In genomic region chr6:29524034-29524489, GRCm38 (mm10) we compare ENCODE assay signal across 10 mouse cellular contexts. TPM values are rescaled to one million over a fixed set of nuclear protein-coding genes. Genes with fewer than 3 reads are reported as not detected.
DNase-seq lines count a peak whose midpoint lies in the region; ATAC-seq and TF ChIP-seq lines count a peak whose summit lies in the region.
"Had no signal": no experiment of that assay in that cellular context is flagged by ENCODE, and none has a peak within 500 bp of the region (broad histone marks: within the 10 kb centered on the region; RNA-seq: fewer than 3 reads in every experiment).

No protein-coding gene starts in this region.

- H3K36me3 ChIP-seq in lung, embryonic 16.5 days (ENCODE audit: control insufficient read depth, insufficient read depth, low read length) = no peaks in the 10 kb centered on the region
- H3K36me3 ChIP-seq in intestine, embryonic 15.5 days = no peaks in the 10 kb centered on the region
- H3K36me3 ChIP-seq in stomach, embryonic 14.5 days (ENCODE audit: control insufficient read depth, insufficient read depth, low read length) = no peaks in the 10 kb centered on the region
- H3K36me3 ChIP-seq in forebrain, embryonic 10.5 days (replicated peaks) = no peaks in the 10 kb centered on the region

- no peak overlapping the region for H3K4me2 ChIP-seq in lung, embryonic 16.5 days (ENCODE audit: low read depth, low read length)
- H3K4me2 ChIP-seq in intestine, embryonic 15.5 days (replicated peaks) = no peak overlapping the region
- H3K4me2 ChIP-seq in stomach, embryonic 14.5 days (replicated peaks; ENCODE audit: low read depth, low read length) = no peak overlapping the region

- no peaks in the 10 kb centered on the region for H3K9me3 ChIP-seq in lung, embryonic 16.5 days (ENCODE audit: control insufficient read depth, low read length)
- no peaks in the 10 kb centered on the region for H3K9me3 ChIP-seq in intestine, embryonic 15.5 days
- H3K9me3 ChIP-seq in stomach, embryonic 14.5 days (ENCODE audit: control insufficient read depth, low read depth, low read length) = no peaks in the 10 kb centered on the region
- peaks cover 3% of the 10 kb centered on the region; the same call in 1 of the 2 replicates for H3K9me3 ChIP-seq in forebrain, embryonic 10.5 days

- no peak for TF ChIP-seq POLR2A in cortical plate, adult 2 months (IDR thresholded peaks at IDR 0.05; ENCODE audit: extremely low read depth, insufficient read depth, low read length)

- TF ChIP-seq CTCF in cortical plate, adult 2 months (IDR thresholded peaks at IDR 0.05; ENCODE audit: extremely low read depth, insufficient read depth, low read length) = no peak

- H3K9ac ChIP-seq in lung, embryonic 16.5 days (ENCODE audit: low read length) = no peak overlapping the region
- no peak overlapping the region for H3K9ac ChIP-seq in intestine, embryonic 15.5 days
- H3K9ac ChIP-seq in stomach, embryonic 14.5 days (replicated peaks; ENCODE audit: low read depth, low read length) = no peak overlapping the region

- peaks cover 13% of the 10 kb centered on the region for H3K4me1 ChIP-seq in lung, embryonic 16.5 days (replicated peaks; ENCODE audit: control insufficient read depth, insufficient read depth, low read length)
- H3K4me1 ChIP-seq in cortical plate, adult 2 months (ENCODE audit: control insufficient read depth, insufficient read depth, low read length) = no peaks in the 10 kb centered on the region
- H3K4me1 ChIP-seq in intestine, embryonic 15.5 days (replicated peaks) = peaks cover 39% of the 10 kb centered on the region
- H3K4me1 ChIP-seq in stomach, embryonic 14.5 days (ENCODE audit: control insufficient read depth, insufficient read depth, low read length) = peaks cover 30% of the 10 kb centered on the region
- peaks cover 24% of the 10 kb centered on the region for H3K4me1 ChIP-seq in forebrain, embryonic 10.5 days

- peak; percentile 39; the same call in 1 of the 2 replicates for ATAC-seq in lung, embryonic 16.5 days (ENCODE audit: low read depth)
- 0 out of 2 replicates have a peak, but pooled peaks have one; percentile 31 for ATAC-seq in intestine, embryonic 15.5 days
- ATAC-seq in stomach, embryonic 14.5 days (ENCODE audit: insufficient number of reproducible peaks, insufficient read depth, low FRiP score, low read depth) = no peak

- WGBS in lung, embryonic 16.5 days = 24% methylated on average over 6 of the region's 6 CpGs
- WGBS in intestine, embryonic 15.5 days = 34% methylated on average over 6 of the region's 6 CpGs
- WGBS in stomach, embryonic 14.5 days = 31% methylated on average over 6 of the region's 6 CpGs
- 76% methylated on average over 6 of the region's 6 CpGs for WGBS in forebrain, embryonic 10.5 days

- DNase-seq in lung, postnatal 14 days = no peak
- no peak for DNase-seq in cerebellum, postnatal 36 days
- no peak for DNase-seq in forebrain, embryonic 10.5 days (ENCODE audit: extremely low spot score, low spot score)
- DNase-seq: midbrain, embryonic 14.5 days; thymus, adult 18-20 months had no signal

- H3K4me3 ChIP-seq in lung, embryonic 16.5 days (ENCODE audit: low read length) = no peak overlapping the region
- no peak overlapping the region for H3K4me3 ChIP-seq in cortical plate, adult 2 months (ENCODE audit: insufficient read depth, low read length)
- H3K4me3 ChIP-seq in intestine, embryonic 15.5 days (replicated peaks) = no peak overlapping the region
- no peak overlapping the region for H3K4me3 ChIP-seq in stomach, embryonic 14.5 days (ENCODE audit: low read depth, low read length)
- no peak overlapping the region for H3K4me3 ChIP-seq in forebrain, embryonic 10.5 days
- H3K4me3 ChIP-seq: erythroblast, embryonic 14.5 days had no signal

- H3K27me3 ChIP-seq in lung, embryonic 16.5 days (ENCODE audit: control insufficient read depth, insufficient read depth, low read depth, low read length) = peaks cover 27% of the 10 kb centered on the region
- H3K27me3 ChIP-seq in intestine, embryonic 15.5 days (replicated peaks) = peaks cover 20% of the 10 kb centered on the region
- H3K27me3 ChIP-seq in stomach, embryonic 14.5 days (ENCODE audit: control insufficient read depth, insufficient read depth, low read length) = peaks cover 12% of the 10 kb centered on the region
- peaks cover 75% of the 10 kb centered on the region for H3K27me3 ChIP-seq in forebrain, embryonic 10.5 days (ENCODE audit: poor library complexity, severe bottlenecking)

- no peak overlapping the region for H3K27ac ChIP-seq in lung, embryonic 16.5 days (ENCODE audit: low read length)
- peak overlapping the region; percentile 81 for H3K27ac ChIP-seq in cortical plate, adult 2 months (ENCODE audit: insufficient read depth, low read length)
- H3K27ac ChIP-seq in intestine, embryonic 15.5 days = 0 out of 2 replicates have a peak overlapping the region, but pooled peaks have one; percentile 44
- H3K27ac ChIP-seq in stomach, embryonic 14.5 days (ENCODE audit: low read length) = peak overlapping the region; percentile 44; the same call in 1 of the 2 replicates
- H3K27ac ChIP-seq in forebrain, embryonic 10.5 days = no peak overlapping the region

RNA-seq across cellular contexts. Expression of gene Irf5, which starts 2.4 kb away (rescaled TPM):
- 5.5 and 6.8 TPM in 2 replicates for polyA plus RNA-seq in lung, embryonic 16.5 days (2015; fragmentation: Nextera tagmentation; extraction: Ambion mirVana)
- polyA plus RNA-seq in cortical plate, adult 2 months (2012; rRNA removed) = 5.2 and 6.1 TPM in 2 replicates
- polyA plus RNA-seq in intestine, embryonic 15.5 days (2015; fragmentation: Nextera tagmentation; extraction: Ambion mirVana) = 6.7 and 7.1 TPM in 2 replicates
- 6.4 and 7.2 TPM in 2 replicates for polyA plus RNA-seq in stomach, embryonic 14.5 days (2014; fragmentation: Nextera tagmentation; extraction: Ambion mirVana)
- 1.1 and 1.4 TPM in 2 replicates for polyA plus RNA-seq in forebrain, embryonic 10.5 days (2016; fragmentation: Nextera tagmentation; extraction: Ambion mirVana)

RNA-seq across cellular contexts. Expression of gene Kcp, which starts 16.3 kb away (rescaled TPM):
- 11.5 and 12.6 TPM in 2 replicates for polyA plus RNA-seq in lung, embryonic 16.5 days (2015; fragmentation: Nextera tagmentation; extraction: Ambion mirVana)
- 4.1 and 4.6 TPM in 2 replicates for polyA plus RNA-seq in cortical plate, adult 2 months (2012; rRNA removed)
- polyA plus RNA-seq in intestine, embryonic 15.5 days (2015; fragmentation: Nextera tagmentation; extraction: Ambion mirVana) = 13.7 and 15.5 TPM in 2 replicates
- polyA plus RNA-seq in stomach, embryonic 14.5 days (2014; fragmentation: Nextera tagmentation; extraction: Ambion mirVana) = 25.0 and 30.4 TPM in 2 replicates
- polyA plus RNA-seq in forebrain, embryonic 10.5 days (2016; fragmentation: Nextera tagmentation; extraction: Ambion mirVana) = 10.8 and 10.9 TPM in 2 replicates

RNA-seq across cellular contexts. Expression of gene Atp6v1fnb, which starts 52.8 kb away (rescaled TPM):
- polyA plus RNA-seq in lung, embryonic 16.5 days (2015; fragmentation: Nextera tagmentation; extraction: Ambion mirVana) = not detected in 2 replicates
- polyA plus RNA-seq in cortical plate, adult 2 months (2012; rRNA removed) = 0.17 TPM in 1 of 2 replicates, not detected in the other
- 0.24 TPM in 1 of 2 replicates, not detected in the other for polyA plus RNA-seq in intestine, embryonic 15.5 days (2015; fragmentation: Nextera tagmentation; extraction: Ambion mirVana)
- polyA plus RNA-seq in stomach, embryonic 14.5 days (2014; fragmentation: Nextera tagmentation; extraction: Ambion mirVana) = 0.64 TPM in 1 of 2 replicates, not detected in the other
- polyA plus RNA-seq in forebrain, embryonic 10.5 days (2016; fragmentation: Nextera tagmentation; extraction: Ambion mirVana) = 0.22 TPM in 1 of 2 replicates, not detected in the other
- polyA plus RNA-seq: erythroblast, embryonic 14.5 days; midbrain, embryonic 14.5 days had no signal

RNA-seq across cellular contexts. Expression of gene Atp6v1f, which starts 56.5 kb away (rescaled TPM):
- 208 and 220 TPM in 2 replicates for polyA plus RNA-seq in lung, embryonic 16.5 days (2015; fragmentation: Nextera tagmentation; extraction: Ambion mirVana)
- 403 and 411 TPM in 2 replicates for polyA plus RNA-seq in cortical plate, adult 2 months (2012; rRNA removed)
- 294 and 331 TPM in 2 replicates for polyA plus RNA-seq in intestine, embryonic 15.5 days (2015; fragmentation: Nextera tagmentation; extraction: Ambion mirVana)
- polyA plus RNA-seq in stomach, embryonic 14.5 days (2014; fragmentation: Nextera tagmentation; extraction: Ambion mirVana) = 235 and 266 TPM in 2 replicates
- polyA plus RNA-seq in forebrain, embryonic 10.5 days (2016; fragmentation: Nextera tagmentation; extraction: Ambion mirVana) = 187 and 200 TPM in 2 replicates

Comparison
In these comparisons a context has a peak if more than half of its experiments do, and no peak if none do; other contexts are left out.
1. H3K27ac ChIP-seq: peak in cortical plate, adult 2 months (single experiment), intestine, embryonic 15.5 days (single experiment) and stomach, embryonic 14.5 days (single experiment); none in lung, embryonic 16.5 days (single experiment) and forebrain, embryonic 10.5 days (single experiment).